Mouse (Mus musculus): ENCODE results near the gene Olfr651. TPM values are rescaled to one million over a fixed set of nuclear protein-coding genes. Genes with fewer than 3 reads are reported as not detected.

Gene Olfr651
- polyA plus RNA-seq, 1 experiment from 2014 or later, result not detected

DNA sequence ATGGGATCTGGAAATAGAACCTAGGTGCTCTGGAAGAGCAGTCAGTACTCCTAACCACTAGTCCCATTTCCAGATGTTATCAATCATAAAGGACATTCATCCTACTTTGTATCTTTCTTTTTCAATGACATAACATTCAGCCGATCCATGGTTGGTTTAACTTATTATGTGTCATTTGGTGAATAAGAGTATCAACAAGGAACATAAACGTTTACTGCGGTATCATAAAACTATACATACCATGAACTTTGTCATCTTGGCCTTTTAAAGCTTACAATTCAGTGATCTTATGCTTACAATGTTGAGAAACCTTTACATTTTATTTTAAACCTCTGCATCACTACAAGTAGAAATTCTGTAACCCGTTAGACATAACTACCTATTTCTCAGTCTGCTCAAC is 31.5 kb downstream of the Olfr651 start:
- WGBS, result 81% methylated on average over 4 of the region's 4 CpGs
- no peak overlapping the region for H3K4me2 ChIP-seq (ENCODE audit: low read depth, low read length)
- DNase-seq (ENCODE audit: low spot score) (no peak), ATAC-seq (ENCODE audit: low read depth) (no peak)
- H3K9me3 ChIP-seq (ENCODE audit: control insufficient read depth, low read length), result no peaks in the 10 kb centered on the region
- no peaks in the 10 kb centered on the region for H3K27me3 ChIP-seq (replicated peaks; ENCODE audit: control insufficient read depth, insufficient read depth, low read length)
- no peaks in the 10 kb centered on the region for H3K4me1 ChIP-seq (ENCODE audit: control insufficient read depth, insufficient read depth, low read length)
- no peak overlapping the region for H3K27ac ChIP-seq (replicated peaks; ENCODE audit: low read depth, low read length)
- H3K36me3 ChIP-seq (ENCODE audit: control insufficient read depth, insufficient read depth, low read length), result no peaks in the 10 kb centered on the region
- no peak overlapping the region for H3K9ac ChIP-seq (ENCODE audit: low read depth, low read length)
- H3K4me3 ChIP-seq (ENCODE audit: low read depth, low read length), result no peak overlapping the region

DNA sequence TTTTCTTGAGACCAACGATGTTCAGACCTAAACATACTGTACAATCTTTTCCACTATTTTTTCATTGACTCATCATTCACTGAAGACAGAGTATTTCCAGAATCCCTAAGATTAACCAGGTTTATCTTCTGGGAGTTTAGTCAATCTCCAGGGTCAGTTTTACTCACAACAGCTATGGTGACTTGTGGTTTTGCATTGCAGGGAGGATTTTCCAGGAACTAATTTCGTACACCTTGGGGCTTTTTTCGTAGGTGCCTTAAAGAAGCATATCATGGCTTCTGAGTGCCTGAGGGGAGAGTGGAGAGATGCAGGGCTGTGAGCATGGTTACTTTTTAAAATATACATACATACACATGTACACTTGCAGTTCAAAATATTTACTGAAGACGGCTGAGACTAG is 36.8 kb downstream of the Olfr651 start, which contains the start of gene Olfr654:
TSS of gene Olfr654 (plus strand) at position 301 of the 400 bp plus-strand sequence.
- no peaks in the 10 kb centered on the region for H3K36me3 ChIP-seq (ENCODE audit: control insufficient read depth, insufficient read depth, low read length)
- 77% methylated on average over 4 of the region's 4 CpGs for WGBS
- no peaks in the 10 kb centered on the region for H3K9me3 ChIP-seq (ENCODE audit: control insufficient read depth, low read length)
- H3K27me3 ChIP-seq (replicated peaks; ENCODE audit: control insufficient read depth, insufficient read depth, low read length), result no peaks in the 10 kb centered on the region
- ATAC-seq (ENCODE audit: low read depth), result no peak
- no peak within 1 kb of the TSS for H3K9ac ChIP-seq (ENCODE audit: low read depth, low read length)
- H3K27ac ChIP-seq (replicated peaks; ENCODE audit: low read depth, low read length), result no peak within 1 kb of the TSS
- no peak for DNase-seq (ENCODE audit: low spot score)
- no peak within 1 kb of the TSS for H3K4me2 ChIP-seq (ENCODE audit: low read depth, low read length)
- H3K4me1 ChIP-seq (ENCODE audit: control insufficient read depth, insufficient read depth, low read length), result no peaks in the 10 kb centered on the region
- H3K4me3 ChIP-seq (ENCODE audit: low read depth, low read length), result no peak within 1 kb of the TSS

DNA sequence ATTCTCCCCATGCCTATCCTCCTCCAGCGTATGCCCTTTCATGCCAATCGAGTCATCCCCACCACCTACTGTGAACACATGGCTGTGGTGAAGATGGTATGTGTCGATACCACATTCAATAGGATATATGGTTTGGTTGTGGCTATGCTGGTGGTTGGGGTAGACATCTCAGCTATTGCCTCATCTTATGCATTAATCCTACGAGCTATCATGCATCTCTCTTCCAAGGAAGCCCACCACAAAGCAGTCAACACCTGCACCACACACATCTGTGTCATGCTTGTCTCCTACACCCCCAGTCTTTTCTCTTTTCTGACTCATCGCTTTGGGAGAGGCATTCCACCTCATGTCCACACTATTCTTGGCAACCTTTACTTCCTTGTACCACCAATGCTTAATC is 38.3 kb downstream of the Olfr651 start:
- no peak overlapping the region for H3K4me3 ChIP-seq (ENCODE audit: low read depth, low read length)
- WGBS, result 84% methylated on average over 5 of the region's 5 CpGs
- H3K36me3 ChIP-seq (ENCODE audit: control insufficient read depth, insufficient read depth, low read length), result no peaks in the 10 kb centered on the region
- no peak overlapping the region for H3K9ac ChIP-seq (ENCODE audit: low read depth, low read length)
- no peak overlapping the region for H3K4me2 ChIP-seq (ENCODE audit: low read depth, low read length)
- no peaks in the 10 kb centered on the region for H3K9me3 ChIP-seq (ENCODE audit: control insufficient read depth, low read length)
- DNase-seq (ENCODE audit: low spot score) (no peak), ATAC-seq (ENCODE audit: low read depth) (no peak)
- H3K27ac ChIP-seq (replicated peaks; ENCODE audit: low read depth, low read length), result no peak overlapping the region
- no peaks in the 10 kb centered on the region for H3K4me1 ChIP-seq (ENCODE audit: control insufficient read depth, insufficient read depth, low read length)
- no peaks in the 10 kb centered on the region for H3K27me3 ChIP-seq (replicated peaks; ENCODE audit: control insufficient read depth, insufficient read depth, low read length)

DNA sequence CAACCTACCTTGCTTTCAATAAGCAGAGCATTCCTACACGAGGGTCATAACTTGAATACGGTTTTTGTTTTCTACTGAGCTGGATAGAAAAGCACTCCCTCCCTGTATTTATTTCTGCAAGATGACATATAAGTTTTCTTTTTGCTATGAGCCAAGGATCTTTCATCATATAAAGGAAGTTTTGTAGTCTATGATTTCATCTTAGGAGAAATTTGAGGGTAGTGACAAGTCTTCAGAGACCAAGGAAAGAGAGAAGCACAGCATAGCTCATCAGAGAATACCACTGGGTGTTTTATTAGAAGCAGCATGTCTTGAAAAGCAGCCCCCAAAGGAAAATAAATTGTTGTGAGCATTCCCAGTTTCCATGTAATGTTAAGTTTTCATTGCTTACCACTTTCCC is 51.7 kb downstream of the Olfr651 start, which contains the start of gene Olfr655:
TSS of gene Olfr655 (minus strand) at position 101 of the 400 bp plus-strand sequence.
- WGBS, result 82% methylated on average over 2 of the region's 2 CpGs
- DNase-seq (ENCODE audit: low spot score) (peak; percentile 3), ATAC-seq (ENCODE audit: low read depth) (no peak)
- no peaks in the 10 kb centered on the region for H3K9me3 ChIP-seq (ENCODE audit: control insufficient read depth, low read length)
- no peak within 1 kb of the TSS for H3K9ac ChIP-seq (ENCODE audit: low read depth, low read length)
- no peak within 1 kb of the TSS for H3K4me3 ChIP-seq (ENCODE audit: low read depth, low read length)
- H3K27me3 ChIP-seq (replicated peaks; ENCODE audit: control insufficient read depth, insufficient read depth, low read length), result no peaks in the 10 kb centered on the region
- H3K4me2 ChIP-seq (ENCODE audit: low read depth, low read length), result no peak within 1 kb of the TSS
- no peak within 1 kb of the TSS for H3K27ac ChIP-seq (replicated peaks; ENCODE audit: low read depth, low read length)
- H3K4me1 ChIP-seq (ENCODE audit: control insufficient read depth, insufficient read depth, low read length), result no peaks in the 10 kb centered on the region
- H3K36me3 ChIP-seq (ENCODE audit: control insufficient read depth, insufficient read depth, low read length), result no peaks in the 10 kb centered on the region

DNA sequence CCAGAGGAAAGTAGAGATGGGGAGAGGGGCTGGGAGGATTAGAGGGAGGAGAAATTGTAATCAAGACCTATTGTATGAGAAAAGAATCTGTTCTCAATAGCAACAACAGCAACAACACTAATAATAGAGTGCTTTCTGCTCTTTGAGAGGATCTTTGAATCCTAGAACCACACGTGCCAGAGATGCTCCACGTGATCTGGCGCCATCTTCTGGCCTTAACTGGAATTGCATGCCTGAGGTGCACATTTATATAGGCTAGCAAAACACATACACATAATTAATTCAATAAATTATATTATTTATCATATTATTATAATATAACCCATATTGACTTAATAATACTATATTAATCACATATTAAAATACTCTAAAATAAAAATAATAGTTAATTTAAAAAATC is 53.2 kb downstream of the Olfr651 start:
- no peaks in the 10 kb centered on the region for H3K4me1 ChIP-seq (ENCODE audit: control insufficient read depth, insufficient read depth, low read length)
- no peaks in the 10 kb centered on the region for H3K36me3 ChIP-seq (ENCODE audit: control insufficient read depth, insufficient read depth, low read length)
- no peaks in the 10 kb centered on the region for H3K27me3 ChIP-seq (replicated peaks; ENCODE audit: control insufficient read depth, insufficient read depth, low read length)
- ATAC-seq (ENCODE audit: low read depth) (no peak), DNase-seq (ENCODE audit: low spot score) (peak; percentile 3)
- WGBS, result 3% methylated on average over 3 of the region's 3 CpGs
- H3K9ac ChIP-seq (ENCODE audit: low read depth, low read length), result no peak overlapping the region
- no peak overlapping the region for H3K4me2 ChIP-seq (ENCODE audit: low read depth, low read length)
- no peaks in the 10 kb centered on the region for H3K9me3 ChIP-seq (ENCODE audit: control insufficient read depth, low read length)
- H3K4me3 ChIP-seq (ENCODE audit: low read depth, low read length), result no peak overlapping the region
- H3K27ac ChIP-seq (replicated peaks; ENCODE audit: low read depth, low read length), result no peak overlapping the region

Other genes starting within 250 kb of the Olfr651 start
- gene Trim12a, start 234.7 kb upstream of the Olfr651 start, polyA plus RNA-seq (2014; fragmentation: Nextera tagmentation; extraction: Ambion mirVana), result 7.2 and 7.6 TPM in 2 replicates
- not detected in 2 replicates for gene Trim34b, start 220.7 kb upstream of the Olfr651 start, polyA plus RNA-seq (2014; fragmentation: Nextera tagmentation; extraction: Ambion mirVana)
- 2.1 and 2.2 TPM in 2 replicates for gene Trim12c, start 196.8 kb upstream of the Olfr651 start, polyA plus RNA-seq (2014; fragmentation: Nextera tagmentation; extraction: Ambion mirVana)
- gene Trim30b, start 180.2 kb upstream of the Olfr651 start, polyA plus RNA-seq (2014; fragmentation: Nextera tagmentation; extraction: Ambion mirVana), result 0.29 TPM in 1 of 2 replicates, not detected in the other
- 0.45 TPM in 1 of 2 replicates, not detected in the other for gene Trim30c, start 149.3 kb upstream of the Olfr651 start, polyA plus RNA-seq (2014; fragmentation: Nextera tagmentation; extraction: Ambion mirVana)
- 1.9 and 2.1 TPM in 2 replicates for gene Trim30a, start 84.9 kb upstream of the Olfr651 start, polyA plus RNA-seq (2014; fragmentation: Nextera tagmentation; extraction: Ambion mirVana)
- gene Trim30d, start 42.3 kb upstream of the Olfr651 start, polyA plus RNA-seq (2014; fragmentation: Nextera tagmentation; extraction: Ambion mirVana), result 0.87 and 1.4 TPM in 2 replicates
- 0.04 and 0.10 TPM in 2 replicates for gene Olfr652, start 10.8 kb downstream of the Olfr651 start, polyA plus RNA-seq (2014; fragmentation: Nextera tagmentation; extraction: Ambion mirVana)
- gene Olfr653, start 27.2 kb downstream of the Olfr651 start, polyA plus RNA-seq (2014; fragmentation: Nextera tagmentation; extraction: Ambion mirVana), result 0.05 and 0.17 TPM in 2 replicates
- gene Olfr654, start 36.9 kb downstream of the Olfr651 start, polyA plus RNA-seq (2014; fragmentation: Nextera tagmentation; extraction: Ambion mirVana), result not detected in 2 replicates
- not detected in 2 replicates for gene Olfr655, start 51.6 kb downstream of the Olfr651 start, polyA plus RNA-seq (2014; fragmentation: Nextera tagmentation; extraction: Ambion mirVana)
- gene Olfr656, start 63.8 kb downstream of the Olfr651 start, polyA plus RNA-seq (2014; fragmentation: Nextera tagmentation; extraction: Ambion mirVana), result 0.17 TPM in 1 of 2 replicates, not detected in the other
- 0.13 TPM in 1 of 2 replicates, not detected in the other for gene Olfr657, start 74.7 kb downstream of the Olfr651 start, polyA plus RNA-seq (2014; fragmentation: Nextera tagmentation; extraction: Ambion mirVana)
- gene Olfr658, start 97.2 kb downstream of the Olfr651 start, polyA plus RNA-seq (2014; fragmentation: Nextera tagmentation; extraction: Ambion mirVana), result not detected in 2 replicates
- 0.13 TPM in 1 of 2 replicates, not detected in the other for gene Olfr659, start 116.6 kb downstream of the Olfr651 start, polyA plus RNA-seq (2014; fragmentation: Nextera tagmentation; extraction: Ambion mirVana)
- not detected in 2 replicates for gene Olfr661, start 136.4 kb downstream of the Olfr651 start, polyA plus RNA-seq (2014; fragmentation: Nextera tagmentation; extraction: Ambion mirVana)
- gene Usp17le, start 227.3 kb downstream of the Olfr651 start, polyA plus RNA-seq (2014; fragmentation: Nextera tagmentation; extraction: Ambion mirVana), result not detected in 2 replicates

Measured in embryonic facial prominence, embryonic 14.5 days (tissue).